Mouse (Mus musculus): ENCODE results near the gene Gp5. TPM values are rescaled to one million over a fixed set of nuclear protein-coding genes. Genes with fewer than 3 reads are reported as not detected.

Gp5 gene
- total RNA-seq, 2 experiments from 2014 or later: 0.77 to 1.4 TPM

DNA sequence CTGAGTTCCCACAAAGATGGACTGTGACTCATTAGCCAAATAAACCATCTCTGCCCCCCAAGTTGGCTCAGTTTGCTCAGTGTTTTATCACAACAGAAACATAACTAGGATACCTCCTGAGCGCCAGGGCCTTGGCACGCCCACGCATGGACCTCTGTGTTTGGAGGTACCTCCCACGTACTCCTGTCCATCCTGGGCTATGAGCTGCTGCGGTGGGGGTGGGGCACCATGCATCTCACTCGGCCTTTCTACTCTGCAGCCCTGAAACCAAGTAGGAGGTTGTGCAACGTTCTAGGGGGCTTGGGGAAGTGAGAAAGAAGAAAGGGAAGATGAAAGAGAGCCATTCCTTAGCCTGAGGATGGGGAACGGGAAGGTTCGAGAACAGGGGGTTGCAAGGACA lies 52.9 kb downstream of the Gp5 start:
- DNase-seq (ENCODE audit: extremely low spot score in 1 of 2, low spot score in 2 of 2): no peak
- intact Hi-C loops (cut with DNase I): loop anchor here (10.0 kb wide), 1 partner anchor 247 kb away; no protein-coding TSS in a partner anchor

Other genes starting within 250 kb of the Gp5 start
- gene Hes1, start 246.4 kb downstream of the Gp5 start, total RNA-seq (2021): 10 to 100 TPM; 16.5 to 18.3 TPM
- gene Cpn2, start 43.3 kb downstream of the Gp5 start, total RNA-seq (2021): not detected
- not detected for gene Lrrc15, start 27.5 kb downstream of the Gp5 start, total RNA-seq (2021)
- gene Atp13a3, start 95.2 kb upstream of the Gp5 start, total RNA-seq (2021): 10 to 100 TPM; 62.6 to 77.3 TPM
- gene Tmem44, start 240.1 kb upstream of the Gp5 start, total RNA-seq (2021): 10 to 100 TPM; 66.6 to 73.0 TPM